Mouse (Mus musculus): Measurements from ENCODE around the gene Slc38a8.

DNA sequence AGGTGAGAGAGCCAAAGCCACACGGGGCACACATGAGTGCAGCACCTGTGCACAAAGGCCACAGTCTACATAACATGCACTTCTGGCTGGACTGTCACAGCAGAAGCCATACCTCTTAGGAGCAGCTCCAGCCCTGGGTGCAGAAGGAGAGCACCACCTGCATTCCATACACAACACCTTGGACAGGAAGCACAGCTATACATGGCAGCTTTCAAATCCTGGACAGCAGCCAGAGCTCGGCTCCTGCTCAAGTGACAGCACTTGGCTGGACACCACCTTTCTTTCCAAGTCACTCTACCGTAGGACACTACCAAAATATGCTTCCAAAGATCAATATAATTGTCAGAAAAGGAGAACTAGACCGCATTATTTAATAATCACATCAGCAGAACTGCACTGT lies 11.9 kb upstream of the Slc38a8 start:
- no peak for TF ChIP-seq POLR2A (IDR thresholded peaks at IDR 0.05; ENCODE audit: low read depth, low read length)
- no peak for TF ChIP-seq CTCF (conservative IDR thresholded peaks at IDR 0.05; ENCODE audit: insufficient read depth, insufficient read length, low read depth, low read length)
